Mouse (Mus musculus) liver (tissue): ENCODE measurements around the gene Barx1.
A peak's percentile ranks its signal among the peaks of the same experiment; 100 is the strongest.

Experiments
- DNase-seq: peaks from one replicate; pipeline ENCODE4 v3.0.0-alpha.2; 2020; ENCODE audit warnings: mixed read lengths

Gene Barx1

DNA sequence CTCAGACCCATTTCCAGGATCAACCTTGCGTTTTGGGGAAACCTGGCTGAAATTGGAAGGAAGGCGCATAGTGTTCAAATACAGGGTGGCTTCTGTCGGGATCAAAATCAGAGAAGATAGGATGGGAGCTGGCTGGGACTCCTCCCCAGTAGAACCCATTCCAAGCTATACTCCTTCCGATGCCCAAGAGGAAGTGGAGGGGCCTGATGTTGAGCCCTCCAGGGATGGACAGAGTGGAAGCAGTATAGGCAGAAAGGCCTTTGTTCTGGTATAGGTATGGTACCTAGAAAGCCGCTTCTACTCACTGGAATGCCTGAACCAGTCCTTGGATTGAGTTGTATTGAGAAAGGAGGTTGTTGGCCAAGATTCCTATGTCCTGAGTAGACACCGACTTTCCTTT lies 2.1 kb upstream of the Barx1 start:
- no peak for DNase-seq

DNA sequence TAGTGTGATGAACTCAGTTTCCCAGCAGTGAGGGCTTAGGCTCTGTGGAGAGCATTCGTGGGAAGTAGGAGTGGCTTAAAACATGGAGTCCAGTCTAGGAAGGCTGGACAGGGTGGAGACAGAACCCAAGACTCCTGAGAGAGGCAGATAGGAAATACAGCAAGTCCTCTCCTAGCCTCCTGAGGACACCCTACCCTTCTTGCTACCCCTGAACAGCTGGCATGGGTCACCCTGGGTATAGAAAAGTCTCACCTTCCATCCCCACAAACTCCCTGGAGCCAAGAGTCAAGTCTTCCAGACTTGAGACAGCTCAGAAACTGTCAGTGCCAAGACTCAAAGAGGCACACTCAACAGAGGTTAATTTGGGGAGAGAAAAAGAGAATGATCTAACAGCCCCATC lies 1.2 kb upstream of the Barx1 start:
- no peak for DNase-seq

DNA sequence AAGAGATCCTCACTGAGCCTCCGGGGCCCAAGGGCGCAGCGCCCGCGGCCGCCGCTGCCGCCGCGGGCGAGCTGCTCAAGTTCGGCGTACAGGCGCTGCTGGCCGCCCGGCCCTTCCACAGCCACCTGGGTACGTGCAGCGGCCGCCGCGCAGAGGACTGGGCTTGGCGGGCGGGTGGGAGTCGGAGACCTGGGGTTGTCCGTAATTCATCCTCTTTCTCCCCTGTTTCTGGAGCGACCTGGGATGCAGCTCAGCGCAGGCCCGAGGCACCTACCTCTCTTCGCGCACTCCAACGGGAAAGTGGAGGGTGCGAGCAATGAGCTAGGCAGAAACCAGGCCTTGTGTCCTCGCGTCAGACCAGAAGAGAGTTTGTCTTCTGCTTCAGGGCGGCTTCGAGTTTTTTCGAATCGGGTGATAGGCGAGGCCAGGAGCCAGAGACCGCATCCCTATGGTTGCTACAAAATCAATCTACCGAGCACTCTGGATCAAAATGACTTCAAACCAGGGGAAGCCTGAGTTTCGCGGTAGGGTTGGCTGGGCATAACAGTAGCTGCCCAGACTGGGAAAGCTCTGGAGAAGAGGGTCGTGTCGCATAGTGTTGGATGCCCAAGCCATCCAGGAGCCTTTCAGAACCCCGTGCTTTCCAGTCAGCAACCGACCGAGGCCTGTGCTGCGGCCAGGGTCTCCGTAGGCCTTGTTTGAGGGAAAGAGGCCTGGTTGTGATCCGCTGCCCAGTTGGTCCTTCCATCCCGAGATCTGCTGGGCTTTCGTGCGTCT lies 601 bp downstream of the Barx1 start:
- no peak for DNase-seq

DNA sequence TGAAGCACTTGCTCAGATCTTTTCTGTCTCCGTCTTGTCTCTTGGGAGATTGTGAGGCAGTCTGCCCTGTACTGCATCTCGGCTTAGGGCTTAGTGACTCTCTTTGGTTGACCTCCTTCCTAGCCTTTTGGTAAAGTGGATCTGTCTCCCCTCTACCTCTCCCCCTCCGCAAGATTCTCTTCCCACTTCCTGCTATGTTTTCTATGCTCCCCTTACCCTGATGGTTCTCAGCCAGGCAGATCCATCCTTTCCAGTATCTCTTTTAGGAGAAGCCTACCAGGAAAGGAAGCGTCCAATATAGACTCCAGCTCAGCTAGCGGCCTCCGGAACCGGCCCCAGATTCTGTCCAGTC lies 1.2 kb downstream of the Barx1 start:
- no peak for DNase-seq

DNA sequence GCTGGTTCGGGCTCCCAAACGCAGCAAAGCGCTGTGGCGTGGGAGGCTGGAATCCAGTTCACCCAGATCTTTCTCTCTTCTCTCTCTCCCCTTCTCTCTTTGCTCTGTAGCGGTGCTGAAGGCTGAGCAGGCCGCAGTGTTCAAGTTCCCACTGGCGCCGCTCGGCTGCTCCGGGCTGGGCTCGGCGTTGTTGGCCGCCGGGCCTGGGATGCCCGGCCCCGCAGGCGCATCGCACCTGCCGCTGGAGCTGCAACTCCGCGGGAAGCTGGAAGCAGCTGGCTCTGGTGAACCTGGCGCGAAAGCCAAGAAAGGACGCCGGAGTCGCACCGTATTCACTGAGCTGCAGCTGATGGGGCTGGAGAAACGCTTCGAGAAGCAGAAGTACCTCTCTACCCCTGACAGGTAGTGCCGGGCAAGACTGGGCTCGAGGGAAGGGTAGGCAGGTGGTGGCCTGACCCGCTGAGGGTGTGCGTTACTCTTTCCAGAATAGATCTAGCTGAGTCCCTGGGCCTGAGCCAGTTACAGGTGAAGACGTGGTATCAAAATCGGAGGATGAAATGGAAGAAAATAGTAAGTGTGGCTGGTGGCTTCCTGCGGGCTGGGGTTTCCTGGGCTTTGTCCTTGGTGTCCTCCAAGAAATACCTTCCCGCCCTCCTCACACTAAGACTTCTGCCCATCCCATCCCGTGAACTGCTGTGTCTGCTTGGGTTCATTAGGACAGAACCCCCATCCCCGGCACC lies 2.3 kb downstream of the Barx1 start:
- DNase-seq, result no peak

DNA sequence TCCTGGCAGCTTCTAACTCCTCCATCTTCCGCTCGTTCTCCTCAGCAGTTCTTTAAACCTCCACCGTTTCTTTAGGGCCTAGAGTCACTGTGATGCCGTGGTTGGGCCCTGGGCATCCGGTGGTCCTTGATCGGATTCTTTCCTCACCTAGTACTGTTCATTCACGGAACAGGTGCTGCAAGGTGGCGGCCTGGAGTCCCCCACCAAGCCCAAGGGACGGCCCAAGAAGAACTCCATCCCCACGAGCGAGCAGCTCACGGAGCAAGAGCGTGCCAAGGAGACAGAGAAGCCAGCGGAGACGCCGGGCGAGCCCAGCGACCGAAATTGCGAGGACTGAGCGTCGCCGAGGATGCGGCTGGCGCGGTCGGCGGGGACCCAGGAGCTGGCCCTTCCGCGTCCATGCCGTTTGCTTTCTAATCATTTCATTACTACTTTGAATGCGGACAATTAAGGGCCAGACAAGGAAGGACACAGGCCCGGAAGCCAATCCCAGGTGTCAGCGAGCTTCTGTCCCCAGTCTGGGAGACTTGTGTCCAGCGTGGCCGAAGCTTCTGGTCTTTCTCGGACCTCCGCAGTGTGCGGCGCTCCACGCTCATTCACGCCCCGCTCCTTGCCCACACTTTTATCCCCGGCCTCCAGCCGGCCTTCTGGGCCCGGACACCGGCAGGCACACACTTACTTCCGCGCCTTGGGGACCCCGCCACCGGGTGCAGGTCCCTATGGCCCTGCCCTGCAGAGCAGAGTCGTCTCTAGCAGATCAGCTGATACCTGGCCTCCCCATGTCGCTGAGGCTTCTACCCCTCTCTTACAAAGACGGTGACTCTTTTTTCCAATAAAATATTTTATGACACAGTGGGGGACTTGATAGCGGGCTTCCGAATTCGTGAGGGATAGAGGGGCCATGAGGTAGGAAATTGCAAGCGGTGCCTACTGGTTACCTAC lies 3.1 kb downstream of the Barx1 start:
- no peak for DNase-seq

DNA sequence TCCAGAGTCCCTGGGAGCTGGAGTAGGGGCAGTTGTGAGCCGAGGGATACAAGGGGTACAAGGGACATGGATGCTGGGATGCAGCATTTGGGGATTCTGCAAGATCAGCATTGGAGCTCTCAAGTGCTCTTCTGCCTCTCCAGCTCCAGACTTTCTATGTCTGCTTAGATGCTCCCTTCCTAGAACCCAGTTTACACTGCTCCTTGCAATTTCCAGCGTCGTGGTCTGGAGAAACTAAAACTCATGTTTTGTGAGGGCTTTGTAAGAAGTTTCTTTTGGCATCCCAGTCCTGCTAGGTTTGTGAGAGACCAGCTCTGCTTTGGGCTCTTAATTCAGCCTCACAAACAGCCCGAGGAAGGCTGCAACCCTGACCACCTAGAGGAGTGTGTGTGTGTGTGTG lies 4.7 kb downstream of the Barx1 start:
- DNase-seq, result no peak

DNA sequence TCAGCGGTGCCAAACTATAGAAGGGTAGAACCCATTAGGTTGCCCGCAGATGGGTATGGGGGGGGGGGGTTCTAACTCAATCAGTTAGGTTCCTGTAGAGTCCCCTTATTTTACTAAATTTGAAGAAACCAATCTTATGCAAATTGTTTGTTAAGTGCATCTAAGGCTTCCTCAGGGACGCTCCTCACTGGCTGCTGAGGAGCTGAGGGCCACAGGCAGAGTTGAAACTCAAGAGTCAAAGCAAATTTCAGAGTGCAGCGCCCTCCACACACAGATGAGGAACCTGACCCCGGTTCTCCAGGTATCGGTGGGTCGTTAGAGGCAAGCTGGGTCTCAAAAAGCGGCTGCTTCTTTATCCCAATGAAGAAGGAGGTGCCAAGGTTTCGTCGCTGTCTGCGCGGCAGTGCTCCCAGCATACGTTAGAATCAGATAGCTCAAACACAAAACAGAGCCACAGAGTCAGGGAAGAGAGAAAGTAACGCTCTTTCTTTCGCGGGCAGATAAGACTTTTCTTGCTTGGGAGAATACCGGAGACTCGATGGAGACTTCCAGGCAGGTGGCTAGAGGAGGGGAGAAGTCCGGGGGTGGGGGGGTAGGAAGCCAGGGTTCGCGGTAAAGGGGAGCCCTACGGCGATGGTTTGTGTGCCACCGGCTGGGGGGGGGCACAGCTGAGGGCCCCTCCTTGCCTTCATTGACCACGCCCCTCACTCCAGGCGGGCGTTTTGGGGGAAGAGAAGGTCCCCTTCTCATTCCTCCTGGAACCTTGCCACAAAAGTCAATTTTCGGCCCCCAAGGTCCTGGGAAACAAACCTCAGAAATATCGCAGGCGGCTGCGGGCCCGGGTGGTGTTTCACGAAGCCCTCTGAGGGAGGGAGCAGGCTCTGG lies 5.5 kb downstream of the Barx1 start:
- no peak for DNase-seq

DNA sequence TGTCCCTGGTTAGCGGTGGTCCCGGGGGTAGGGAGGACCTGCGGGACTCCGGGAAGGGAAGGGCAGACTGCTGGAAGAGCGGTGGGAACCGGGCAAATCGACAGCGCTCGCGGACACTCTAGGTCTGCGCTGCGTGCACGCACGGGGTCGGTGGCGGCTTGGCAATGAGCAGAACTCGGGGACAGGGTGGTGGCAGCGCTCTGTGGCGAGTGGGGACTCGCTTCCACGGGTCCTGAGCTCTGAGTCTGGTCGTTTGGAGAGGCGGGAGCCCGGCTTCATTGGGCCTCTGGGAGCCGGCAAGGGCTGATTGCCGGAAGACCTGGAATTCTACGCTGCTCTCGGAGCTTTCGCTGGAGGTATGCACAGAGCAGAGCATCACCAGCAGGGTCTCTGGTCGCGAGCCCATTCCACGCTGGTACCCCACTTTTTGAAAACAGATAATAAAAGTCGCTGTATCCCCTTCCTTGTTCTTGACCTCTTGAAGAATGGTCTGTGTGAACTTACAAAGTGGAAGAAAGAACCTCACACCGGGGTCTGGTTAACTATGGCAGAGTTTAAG lies 6.3 kb downstream of the Barx1 start:
- no peak for DNase-seq

DNA sequence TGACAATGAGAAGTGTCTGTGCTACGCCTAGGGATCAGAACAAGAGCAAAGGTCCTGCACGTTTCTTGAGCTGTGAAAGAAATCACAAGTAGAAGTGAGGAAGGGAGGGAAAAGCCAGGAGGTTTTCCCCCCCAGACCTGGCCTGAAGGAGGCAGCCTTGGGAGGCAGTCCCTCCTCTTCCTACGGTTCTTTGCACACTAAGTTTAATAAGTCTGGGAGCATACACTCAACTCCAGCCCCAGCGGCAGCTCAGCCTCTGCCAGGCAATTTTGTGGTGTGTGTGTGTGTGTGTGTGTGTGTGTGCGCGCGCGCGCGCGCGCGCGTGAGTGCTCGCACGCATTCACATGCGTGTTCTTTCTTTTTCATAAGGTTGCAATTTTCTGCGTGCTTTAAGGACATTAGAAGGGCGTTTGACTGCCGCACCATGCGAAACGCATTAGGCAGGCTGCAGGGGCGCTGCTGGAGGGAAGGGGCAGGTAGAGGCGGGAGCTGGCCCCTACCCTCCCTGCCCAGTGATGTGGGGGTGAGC lies 9.6 kb downstream of the Barx1 start:
- DNase-seq, result no peak

DNA sequence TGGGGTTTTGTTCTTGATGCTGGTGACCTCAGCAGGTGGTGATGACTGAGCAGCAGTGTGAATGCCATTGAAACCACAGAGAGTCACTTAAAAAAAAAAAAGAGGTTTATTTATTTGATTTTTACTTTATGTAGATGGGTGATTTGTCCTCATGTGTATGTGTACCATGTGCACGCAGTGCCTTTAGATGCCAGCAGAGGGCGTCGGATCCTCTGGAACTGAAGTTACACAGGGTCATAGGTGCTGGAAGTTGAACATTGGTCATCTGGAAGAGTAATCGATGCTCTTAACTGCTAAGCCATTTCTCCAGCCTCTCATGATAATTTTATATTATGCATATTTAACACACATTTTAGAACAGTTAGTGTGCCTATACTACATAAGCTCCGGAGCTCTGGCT lies 11.8 kb downstream of the Barx1 start:
- no peak for DNase-seq

DNA sequence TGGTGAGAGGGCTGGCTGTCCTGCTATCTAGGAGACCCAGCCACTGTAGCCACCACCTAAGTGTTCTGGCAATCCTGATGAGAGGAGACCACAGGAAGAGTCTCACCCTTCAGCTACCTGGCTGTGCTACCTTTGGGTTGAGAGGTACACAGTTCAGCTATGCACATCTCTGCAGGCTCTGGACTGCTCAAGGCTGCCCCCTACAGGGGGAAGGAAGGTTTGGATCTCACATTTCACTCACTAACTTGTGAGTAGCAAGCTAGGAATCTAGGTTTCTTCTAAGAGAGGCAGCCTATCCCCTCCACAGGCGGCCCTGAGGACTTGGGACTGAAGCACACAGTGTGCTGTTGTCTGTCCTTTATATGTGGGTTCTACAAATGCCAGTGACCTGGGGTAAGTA lies 16.6 kb downstream of the Barx1 start:
- DNase-seq, result peak; percentile 34

DNA sequence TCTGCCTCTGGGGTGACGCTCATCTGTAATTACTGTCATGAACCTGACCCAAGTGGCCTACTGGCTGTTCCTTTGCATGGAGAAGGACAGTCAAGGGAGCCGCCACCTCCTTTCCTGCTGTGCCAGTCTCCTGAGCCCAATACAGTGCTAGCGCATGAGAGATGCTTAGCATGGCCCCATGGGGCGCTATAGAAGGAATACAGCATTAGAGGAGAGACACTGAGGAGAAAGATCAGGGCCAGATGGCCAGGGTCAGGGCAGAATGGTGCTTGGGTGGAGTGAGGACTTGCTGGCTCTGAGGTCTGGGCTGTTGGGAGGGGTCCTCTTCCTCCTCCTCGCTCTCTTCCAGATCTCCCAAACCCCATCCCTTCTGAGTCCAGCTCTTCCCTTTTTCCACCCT lies 23.9 kb downstream of the Barx1 start:
- no peak for DNase-seq

DNA sequence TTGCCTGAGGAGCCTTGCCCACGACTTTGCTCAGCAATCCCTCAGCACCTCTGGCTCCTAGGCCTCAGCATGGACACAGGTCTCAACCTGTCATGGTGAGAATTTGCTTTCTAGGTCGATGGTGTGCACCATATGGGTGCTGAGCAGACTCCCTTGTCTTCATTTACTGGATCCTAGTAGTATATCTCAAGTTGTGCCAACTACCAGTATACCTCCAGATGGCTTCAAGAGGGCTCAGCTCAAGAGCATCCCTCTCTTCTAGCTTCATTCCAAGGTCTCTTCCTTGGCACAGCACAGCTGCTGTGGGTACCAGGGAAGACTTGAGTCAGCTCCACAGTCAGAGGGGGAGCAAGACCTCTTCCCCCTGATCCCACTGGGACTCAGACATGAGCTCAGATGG lies 29.2 kb downstream of the Barx1 start:
- no peak for DNase-seq

DNA sequence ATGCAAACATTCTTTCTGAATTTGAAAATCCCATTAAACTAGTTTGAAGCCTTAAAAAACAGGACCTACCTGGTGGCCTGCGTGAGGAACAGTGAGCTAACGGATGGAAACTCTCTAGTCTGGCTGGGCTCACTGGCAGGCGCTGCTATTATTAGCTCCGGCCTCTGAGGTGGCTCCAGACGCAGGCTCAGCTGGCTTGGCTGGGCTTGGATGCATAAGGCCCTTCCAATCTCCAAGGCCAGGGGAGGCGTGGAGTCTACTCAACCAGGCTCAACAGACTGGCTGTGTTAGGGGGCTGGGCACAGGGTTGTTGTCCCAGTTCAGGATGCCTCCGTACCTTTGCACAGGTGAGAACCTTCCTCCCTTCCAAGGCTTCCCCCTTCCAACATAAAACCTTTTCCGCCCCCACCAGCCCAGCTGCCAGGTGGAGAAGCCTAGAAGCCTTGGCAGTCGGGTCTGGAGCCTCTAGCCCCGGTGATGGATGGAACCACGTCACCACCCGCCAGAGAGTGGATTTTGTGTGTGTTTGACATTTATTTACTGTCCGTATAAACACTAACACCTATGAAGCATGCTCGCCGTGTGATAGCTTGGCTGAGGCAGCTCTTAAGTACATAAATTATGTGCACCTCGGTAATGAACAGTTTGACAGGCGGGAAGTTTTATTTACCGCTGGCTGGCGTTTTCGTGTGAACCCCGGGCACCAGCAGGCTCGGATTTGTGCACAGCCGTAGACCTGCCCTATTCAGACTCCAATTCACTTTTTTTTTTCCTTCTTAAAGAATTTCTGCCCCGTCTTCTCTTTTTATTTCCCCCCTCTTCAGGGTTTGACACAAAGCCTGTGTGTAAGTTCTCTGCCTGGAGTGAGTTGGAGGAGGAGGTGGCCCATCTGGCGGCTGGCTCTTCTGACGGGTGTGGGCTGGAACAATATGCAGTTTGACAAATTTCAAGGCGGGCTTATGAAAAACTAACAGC lies 31.6 kb downstream of the Barx1 start:
- no peak for DNase-seq

DNA sequence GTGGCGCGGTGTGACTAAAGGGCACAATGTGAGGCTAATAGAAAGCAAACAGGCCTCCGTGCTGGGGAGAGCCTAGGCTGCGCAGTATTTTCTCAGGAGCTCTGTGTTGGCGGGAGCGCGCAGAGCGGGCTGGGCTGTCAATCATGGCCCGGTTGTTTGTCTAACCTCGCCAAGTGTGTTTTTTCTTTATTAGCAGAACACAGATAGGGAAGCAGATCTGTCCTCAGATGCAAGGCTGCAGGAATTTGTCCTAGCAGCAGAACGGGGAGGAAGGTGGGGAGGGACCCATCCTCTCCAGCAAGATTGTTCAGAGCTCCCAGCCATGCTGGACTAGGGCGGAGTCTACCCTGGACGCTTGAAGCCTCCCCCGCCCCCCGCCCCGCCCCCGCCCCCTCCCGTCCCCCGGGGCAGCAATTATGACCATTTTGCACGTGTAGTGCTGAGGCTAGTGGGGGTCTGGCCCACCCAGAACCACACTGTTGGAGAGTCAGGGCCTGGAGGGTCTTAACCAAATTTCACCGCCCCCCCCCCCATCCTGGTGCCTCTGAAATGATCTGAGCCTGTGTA lies 43.7 kb downstream of the Barx1 start:
- no peak for DNase-seq

DNA sequence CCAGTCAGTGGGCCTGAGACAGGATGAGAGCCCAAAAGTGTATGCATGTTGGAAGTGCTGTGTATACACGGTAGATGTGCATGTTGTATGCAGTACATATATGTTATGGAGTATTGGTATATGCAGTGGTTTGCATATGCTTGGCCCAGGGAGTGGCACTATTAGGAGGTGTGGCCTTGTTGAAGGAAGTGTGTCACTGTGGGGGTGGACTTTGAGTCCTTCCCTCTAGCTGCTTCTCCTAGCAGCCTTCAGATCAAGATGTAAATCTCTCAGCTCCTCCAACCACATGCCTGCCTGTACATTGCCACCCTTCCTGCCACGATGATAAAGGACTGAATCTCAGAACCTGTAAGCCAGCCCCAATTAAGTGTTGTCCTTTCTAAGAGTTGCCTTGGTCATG lies 49.9 kb downstream of the Barx1 start:
- no peak for DNase-seq

DNA sequence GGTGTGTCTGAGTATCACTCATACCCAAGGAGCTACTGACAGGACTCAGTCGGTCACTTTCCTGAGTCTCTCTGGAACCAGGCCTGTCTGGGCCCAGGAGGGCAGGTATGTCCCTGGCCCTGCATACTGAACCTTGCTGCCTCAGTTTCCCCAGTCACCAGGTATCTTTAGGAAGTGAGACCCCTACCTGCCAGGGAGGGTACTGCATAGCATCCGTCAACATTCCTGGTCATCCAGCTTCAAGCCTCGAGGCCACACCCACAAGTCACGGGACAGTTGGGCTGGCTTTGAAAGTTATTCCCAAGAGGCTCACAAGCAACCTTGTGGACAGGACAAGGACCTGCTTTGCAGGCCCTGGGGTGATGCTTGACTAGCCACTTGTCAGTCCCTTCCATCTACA lies 53.3 kb downstream of the Barx1 start:
- no peak for DNase-seq
